Mouse (Mus musculus) myocyte (in vitro differentiated cells): ENCODE measurements around the gene Mmp27. TPM values are rescaled to one million over a fixed set of nuclear protein-coding genes. Genes with fewer than 3 reads are reported as not detected.

Source experiments
- H3K27me3 ChIP-seq: one replicate; pipeline ENCODE4 v1.6.1; 2011; ENCODE audit not compliant: control insufficient read depth, insufficient read depth, insufficient read length
- H3K36me3 ChIP-seq: one replicate; pipeline ENCODE4 v1.6.1; 2011; ENCODE audit not compliant: control insufficient read depth, insufficient read depth
- H3K4me2 ChIP-seq: one replicate; pipeline ENCODE4 v1.6.1; 2011; ENCODE audit warnings: low read depth, control low read depth
- H3K4me3 ChIP-seq: one replicate; pipeline ENCODE4 v1.5.1; 2011; ENCODE audit warnings: mild to moderate bottlenecking, control low read depth, moderate library complexity
- H3K79me2 ChIP-seq: one replicate; pipeline ENCODE4 v1.6.1; 2011; ENCODE audit not compliant: control insufficient read depth, insufficient read depth
- H3ac ChIP-seq: one replicate; pipeline ENCODE4 v1.6.1; 2011; ENCODE audit not compliant: control insufficient read depth, insufficient read length
- CEBPB ChIP-seq: IDR thresholded peaks from 2 replicates; pipeline ENCODE4 v1.6.1; 2011; ENCODE audit warnings: mild to moderate bottlenecking, moderate library complexity; ENCODE audit not compliant: poor library complexity, insufficient read depth, severe bottlenecking
- E2F4 ChIP-seq: IDR thresholded peaks from one replicate; pipeline ENCODE4 v1.6.1; 2011; ENCODE audit warnings: mild to moderate bottlenecking, control low read depth, moderate library complexity; ENCODE audit not compliant: insufficient read depth
- MAX ChIP-seq: IDR thresholded peaks from one replicate; pipeline ENCODE4 v1.6.1; 2011; ENCODE audit warnings: low read depth, mild to moderate bottlenecking, control low read depth
- MYOD1 ChIP-seq, 3 experiments: IDR thresholded peaks; one replicate each; pipeline ENCODE4 v1.6.1; 2011; ENCODE audit warnings: control low read depth in 2 of 3, low read depth in 2 of 3, mild to moderate bottlenecking in 2 of 3, moderate library complexity in 1 of 3; ENCODE audit not compliant: insufficient read length in 2 of 3, control insufficient read depth in 1 of 3
- MYOG ChIP-seq, 3 experiments: IDR thresholded peaks; one replicate each; pipeline ENCODE4 v1.6.1; 2011; ENCODE audit warnings: control low read depth in 2 of 3, low read depth in 2 of 3, mild to moderate bottlenecking in 2 of 3; ENCODE audit not compliant: insufficient read length in 2 of 3, control insufficient read depth in 1 of 3, insufficient read depth in 1 of 3
- POLR2A ChIP-seq: IDR thresholded peaks from one replicate; pipeline ENCODE4 v1.6.1; 2011; ENCODE audit warnings: low read depth, mild to moderate bottlenecking, control low read depth, moderate library complexity; ENCODE audit not compliant: insufficient read length
- POLR2AphosphoS2 ChIP-seq: IDR thresholded peaks from one replicate; pipeline ENCODE4 v1.6.1; 2011; ENCODE audit warnings: low read depth, control low read depth; ENCODE audit not compliant: insufficient read length
- REST ChIP-seq: IDR thresholded peaks from one replicate; pipeline ENCODE4 v1.6.1; 2011; ENCODE audit warnings: mild to moderate bottlenecking, control low read depth, moderate library complexity; ENCODE audit not compliant: insufficient read depth, insufficient read length
- SRF ChIP-seq: IDR thresholded peaks from one replicate; pipeline ENCODE4 v1.6.1; 2011; ENCODE audit warnings: low read depth; ENCODE audit not compliant: control insufficient read depth, insufficient read length
- TCF12 ChIP-seq: IDR thresholded peaks from one replicate; pipeline ENCODE4 v1.6.1; 2011; ENCODE audit warnings: mild to moderate bottlenecking, control low read depth; ENCODE audit not compliant: poor library complexity, insufficient read depth, severe bottlenecking
- TCF3 ChIP-seq: IDR thresholded peaks from one replicate; pipeline ENCODE4 v1.6.1; 2011; ENCODE audit warnings: low read depth, control low read depth; ENCODE audit not compliant: insufficient read length
- USF1 ChIP-seq: IDR thresholded peaks from one replicate; pipeline ENCODE4 v1.6.1; 2011; ENCODE audit warnings: low read depth, mild to moderate bottlenecking, control low read depth, moderate library complexity
- polyA plus RNA-seq: library from polyadenylated mRNA; unstranded; fragments of >200 nt; fragmentation: generic; extraction: Trizol; gene quantifications from one replicate; pipeline ENCODE4 v1.2.1, GENCODE M21; 2012; ENCODE audit warnings: missing spikeins

Mmp27 gene
- polyA plus RNA-seq, 1 experiment, result not detected

DNA sequence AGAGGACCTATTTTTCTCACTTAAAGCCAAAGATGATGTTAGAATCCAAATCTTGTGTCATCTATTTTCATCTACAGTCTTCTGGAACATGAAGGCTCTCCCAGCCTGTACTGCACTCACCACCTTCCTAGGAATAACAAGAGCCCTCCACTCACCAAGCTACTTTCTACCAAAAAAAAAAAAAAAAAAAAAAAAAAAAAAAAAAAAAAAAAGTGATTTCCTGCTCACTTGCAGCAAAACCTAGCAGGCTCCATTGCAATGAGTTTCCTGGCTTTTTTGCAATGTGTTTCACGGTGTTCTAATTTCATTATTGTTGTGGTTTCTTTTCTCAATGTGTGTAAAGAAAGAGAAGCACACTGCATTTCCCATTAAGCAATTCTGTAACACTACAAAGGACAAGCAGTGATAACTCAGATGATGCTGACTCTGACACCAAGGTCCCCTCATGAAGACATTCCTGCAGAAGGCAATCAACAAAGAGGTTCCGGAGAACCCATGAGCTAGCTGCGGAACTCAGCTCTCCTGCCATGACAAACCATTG is 22.1 kb downstream of the Mmp27 start:
- Histone ChIP-seq H3K4me2 (no peak overlapping the region), H3K4me3 (no peak overlapping the region), H3K27me3 (no peaks in the 10 kb centered on the region), H3K79me2 (no peaks in the 10 kb centered on the region), H3ac (no peak overlapping the region), H3K36me3 (no peaks in the 10 kb centered on the region)
- TF ChIP-seq MYOD1 (IDR thresholded peaks at IDR 0.05; ENCODE audit: control insufficient read depth in 1 of 3, insufficient read length in 2 of 3, low read depth in 2 of 3), result no peak

DNA sequence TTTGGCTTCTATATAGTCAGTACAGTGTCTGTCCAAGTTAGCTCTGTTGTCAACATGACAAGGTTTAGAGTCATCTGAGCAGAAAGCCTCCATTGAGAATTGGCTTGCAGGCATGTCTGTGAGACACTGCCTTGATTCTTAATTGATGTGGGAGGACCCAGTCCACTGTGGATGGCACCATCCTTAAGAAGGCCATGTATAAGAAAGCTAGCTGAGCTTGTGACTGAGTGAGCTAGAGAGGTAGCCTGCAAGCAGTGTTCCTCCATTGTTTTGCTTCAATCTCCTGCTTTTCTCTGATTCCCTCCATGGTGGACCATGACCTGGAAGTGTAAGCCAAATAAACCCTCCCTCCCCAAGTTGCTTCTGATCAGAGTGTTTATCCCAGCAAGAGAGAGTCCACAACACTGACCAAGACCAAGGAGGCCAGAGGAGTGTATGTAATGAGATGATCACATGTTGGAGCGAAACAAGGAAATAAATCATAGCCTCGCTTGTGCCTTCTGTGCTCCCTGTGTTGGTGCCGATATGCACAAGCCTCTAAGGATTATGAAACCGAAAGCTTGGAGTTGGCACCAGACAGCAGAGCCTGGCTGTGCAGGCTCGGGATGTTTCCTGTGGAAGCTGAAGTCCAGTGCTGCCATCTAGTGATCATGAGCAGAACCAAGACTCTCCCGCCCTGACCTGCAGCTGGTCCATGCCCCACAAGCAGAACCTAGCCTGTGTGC is 23.8 kb downstream of the Mmp27 start:
- no peak for TF ChIP-seq TCF3
- H3K79me2 ChIP-seq, result no peaks in the 10 kb centered on the region
- peak overlapping the region; percentile 15 for H3K4me3 ChIP-seq
- H3K27me3 ChIP-seq, result no peaks in the 10 kb centered on the region
- no peaks in the 10 kb centered on the region for H3K36me3 ChIP-seq
- H3K4me2 ChIP-seq, result peak overlapping the region; percentile 78
- H3ac ChIP-seq, result no peak overlapping the region

- Histone ChIP-seq H3K4me3 (no peak overlapping the region), H3K27me3 (no peaks in the 10 kb centered on the region), H3K79me2 (no peaks in the 10 kb centered on the region), H3K36me3 (no peaks in the 10 kb centered on the region), H3K4me2 (no peak overlapping the region), H3ac (no peak overlapping the region)
- TF ChIP-seq MYOG (IDR thresholded peaks at IDR 0.05; ENCODE audit: control insufficient read depth in 1 of 3, insufficient read depth in 1 of 3, insufficient read length in 2 of 3, low read depth in 2 of 3), result no peak
- no peak for TF ChIP-seq POLR2AphosphoS2
- TF ChIP-seq MYOD1 (IDR thresholded peaks at IDR 0.05; ENCODE audit: control insufficient read depth in 1 of 3, insufficient read length in 2 of 3, low read depth in 2 of 3), result no peak
- no peak for TF ChIP-seq CEBPB
- no peak for TF ChIP-seq TCF3
- TF ChIP-seq USF1, result no peak
- TF ChIP-seq POLR2A, result no peak
- TF ChIP-seq REST, result no peak
- TF ChIP-seq SRF, result no peak
- no peak for TF ChIP-seq MAX
Observed at GRCm38 (mm10) chr9:7602982-7603742, 32.0 kb downstream of the Mmp27 start.

GRCm38 (mm10) chr9:7604005-7604404 is 32.8 kb downstream of the Mmp27 start:
- Histone ChIP-seq H3K4me3 (no peak overlapping the region), H3K27me3 (no peaks in the 10 kb centered on the region), H3ac (no peak overlapping the region), H3K4me2 (no peak overlapping the region), H3K36me3 (no peaks in the 10 kb centered on the region), H3K79me2 (no peaks in the 10 kb centered on the region)
- no peak for TF ChIP-seq REST

DNA sequence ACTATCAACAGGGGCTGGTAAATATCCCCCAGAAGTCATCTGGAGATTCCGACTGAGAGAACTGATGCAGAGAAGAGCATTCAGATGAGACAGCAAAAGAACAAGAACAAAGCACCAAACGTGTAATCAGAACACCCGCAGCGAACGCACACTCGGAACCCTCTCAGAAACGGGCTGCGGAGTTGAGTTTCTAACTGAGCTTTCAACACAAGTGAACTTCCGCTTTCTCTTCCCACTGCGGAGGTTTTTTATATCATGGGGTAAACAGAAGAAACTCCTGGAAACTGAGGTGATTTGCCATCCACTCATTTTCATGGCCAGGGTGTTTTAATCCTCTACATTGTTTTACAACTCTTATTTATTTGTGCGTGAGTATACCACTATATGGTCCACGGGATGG is 34.4 kb downstream of the Mmp27 start:
- Histone ChIP-seq H3ac (no peak overlapping the region), H3K27me3 (no peaks in the 10 kb centered on the region), H3K4me3 (no peak overlapping the region), H3K36me3 (no peaks in the 10 kb centered on the region), H3K4me2 (no peak overlapping the region), H3K79me2 (no peaks in the 10 kb centered on the region)
- TF ChIP-seq POLR2AphosphoS2 (no peak), TCF12 (no peak), CEBPB (no peak), POLR2A (no peak), SRF (no peak), MYOD1 (IDR thresholded peaks at IDR 0.05; ENCODE audit: control insufficient read depth in 1 of 3, insufficient read length in 2 of 3, low read depth in 2 of 3) (no peak), MAX (no peak), TCF3 (no peak), REST (no peak), USF1 (no peak), E2F4 (no peak), MYOG (IDR thresholded peaks at IDR 0.05; ENCODE audit: control insufficient read depth in 1 of 3, insufficient read depth in 1 of 3, insufficient read length in 2 of 3, low read depth in 2 of 3) (no peak)
